37 mouse cellular contexts compared by ENCODE assay signal in the genomic region with DNA sequence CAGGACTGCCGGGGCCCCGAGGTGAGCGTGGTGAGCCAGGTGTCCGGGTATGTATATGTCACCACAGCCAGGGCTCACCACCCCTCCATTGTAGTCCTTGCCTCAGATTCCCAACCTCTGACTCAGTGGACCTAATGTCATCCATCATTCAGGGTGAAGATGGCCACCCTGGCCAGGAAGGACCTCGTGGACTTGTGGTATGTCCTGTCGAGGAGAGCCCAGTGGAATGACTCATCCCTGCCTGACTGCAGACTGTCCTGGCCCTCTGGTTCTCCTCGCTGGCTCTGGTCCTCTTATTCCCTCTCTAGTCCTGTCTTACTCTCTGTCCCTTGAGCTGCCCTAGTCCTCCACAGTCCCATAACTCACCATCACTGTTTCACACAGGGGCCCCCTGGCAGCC. TPM values are rescaled to one million over a fixed set of nuclear protein-coding genes. Genes with fewer than 3 reads are reported as not detected.
DNase-seq lines count a peak whose midpoint lies in the region; ATAC-seq and TF ChIP-seq lines count a peak whose summit lies in the region.
"Had no signal": no experiment of that assay in that cellular context is flagged by ENCODE, and none has a peak within 500 bp of the region (broad histone marks: within the 10 kb centered on the region; RNA-seq: fewer than 3 reads in every experiment).

No protein-coding gene starts in this region.

- no peak for TF ChIP-seq CTCF in C2C12 (IDR thresholded peaks at IDR 0.05; ENCODE audit: control insufficient read depth, insufficient read depth, insufficient read length)
- no peak for TF ChIP-seq CTCF in embryonic fibroblast, embryonic 13.5 days (IDR thresholded peaks at IDR 0.05; ENCODE audit: borderline replicate concordance, insufficient read depth, low read length)

- ATAC-seq in inflammation-experienced regulatory T-cells, adult 6 months = no peak
- ATAC-seq: activated CD4-positive, CD25-positive, alpha-beta regulatory T cell, adult 4 months; forebrain, postnatal 0 days; liver, embryonic 12.5 days; liver, postnatal 0 days; lung, postnatal 0 days; midbrain, embryonic 13.5 days had no signal

- peak overlapping the region; percentile 63 for H3K27ac ChIP-seq in embryonic fibroblast, embryonic 13.5 days (ENCODE audit: insufficient read depth, low read length)
- H3K27ac ChIP-seq: embryonic facial prominence, embryonic 12.5 days; hindbrain, embryonic 14.5 days; limb, embryonic 13.5 days; liver, embryonic 12.5 days; midbrain, embryonic 13.5 days; neural tube, embryonic 15.5 days; stomach, embryonic 15.5 days had no signal

- H3K36me3 ChIP-seq in C2C12 (ENCODE audit: control insufficient read depth, insufficient read depth) = peaks cover 54% of the 10 kb centered on the region
- H3K36me3 ChIP-seq: G1E; limb, embryonic 13.5 days; liver, embryonic 12.5 days; midbrain, embryonic 13.5 days; neural tube, embryonic 15.5 days; stomach, embryonic 15.5 days had no signal

- peaks cover 14% of the 10 kb centered on the region for H3K4me1 ChIP-seq in embryonic fibroblast, embryonic 13.5 days (ENCODE audit: control insufficient read depth, insufficient read depth, low read length)
- H3K4me1 ChIP-seq: embryonic facial prominence, embryonic 12.5 days; limb, embryonic 13.5 days; midbrain, embryonic 13.5 days; neural tube, embryonic 15.5 days; stomach, embryonic 15.5 days had no signal

- H3ac ChIP-seq in C2C12 (ENCODE audit: control insufficient read depth, insufficient read length, low read depth) = no peak overlapping the region

- no peak overlapping the region for H3K4me3 ChIP-seq in C2C12 (ENCODE audit: insufficient read depth, poor library complexity, severe bottlenecking)
- no peak overlapping the region for H3K4me3 ChIP-seq in embryonic fibroblast, embryonic 13.5 days (ENCODE audit: insufficient read depth, low read length)
- H3K4me3 ChIP-seq: embryonic facial prominence, embryonic 12.5 days; limb, embryonic 13.5 days; liver, embryonic 12.5 days; megakaryocyte, embryonic 14.5 days; midbrain, embryonic 13.5 days; neural tube, embryonic 15.5 days; stomach, embryonic 15.5 days had no signal

- TF ChIP-seq POLR2A in embryonic fibroblast, embryonic 13.5 days (IDR thresholded peaks at IDR 0.05; ENCODE audit: low read depth, low read length) = no peak

- H3K79me2 ChIP-seq in C2C12 (ENCODE audit: control insufficient read depth, insufficient read depth) = peaks cover 12% of the 10 kb centered on the region

- H3K79me3 ChIP-seq in C2C12 (ENCODE audit: low read depth) = peaks cover 5% of the 10 kb centered on the region

- peak; percentile 37 to 42 for DNase-seq in adrenal gland, postnatal 36 days
- DNase-seq in adrenal gland, postnatal 25 days = no peak
- peak; percentile 82 for DNase-seq in 3134 (ENCODE audit: extremely low read depth, insufficient read length, low spot score)
- no peak for DNase-seq in gastrocnemius, postnatal 10 days
- DNase-seq: cerebellum, adult 11 months; cerebellum, adult 9-10 months; embryo, embryonic 11 days; forebrain, postnatal 0 days; gastrocnemius, postnatal 14 days; kidney, adult 2 months; kidney, postnatal 4 days; liver, postnatal 0 days; lung, postnatal 4 days; retina, postnatal 1 day; right cerebral cortex, postnatal 25 days; thymus, postnatal 14 days had no signal

- H3K27me3 ChIP-seq in C2C12 (ENCODE audit: control insufficient read depth, insufficient read depth, insufficient read length) = no peaks in the 10 kb centered on the region
- H3K27me3 ChIP-seq: embryonic facial prominence, embryonic 12.5 days; limb, embryonic 13.5 days; midbrain, embryonic 13.5 days; neural tube, embryonic 15.5 days; stomach, embryonic 15.5 days had no signal

TF ChIP-seq in C2C12, 6 proteins besides CTCF, POLR2A, EP300 and RAD21:
- TF ChIP-seq FOSL1 (IDR thresholded peaks at IDR 0.05; ENCODE audit: insufficient read depth, low read length, poor library complexity, severe bottlenecking) (peak; percentile 87), CEBPB (IDR thresholded peaks at IDR 0.05; ENCODE audit: low read depth) (no peak), MYOD1 (IDR thresholded peaks at IDR 0.05; ENCODE audit: control insufficient read depth, insufficient read length, low read depth) (peak; percentile 63), USF1 (IDR thresholded peaks at IDR 0.05; ENCODE audit: low read depth) (no peak), MYOG (IDR thresholded peaks at IDR 0.05; ENCODE audit: control insufficient read depth, extremely low read depth, insufficient read length) (no peak), MAX (IDR thresholded peaks at IDR 0.05) (peak; percentile 94)

RNA-seq across cellular contexts. Expression of a gene that starts 7.8 kb away (rescaled TPM):
- 1 to 10 TPM in 1 of 2 experiments, not detected in 1; 1.1 TPM for total RNA-seq in adrenal gland, postnatal 36 days (2021)
- total RNA-seq in adrenal gland, postnatal 25 days (2021) = 0.82 TPM in 1 of 2 replicates, not detected in the other
- polyA plus RNA-seq in C2C12 (2012; fragmentation: generic; extraction: Trizol) = 0.56 TPM
- polyA plus RNA-seq in embryonic fibroblast, embryonic 13.5 days (2011; ENCODE audit: insufficient read length, low read depth, missing spikeins) = 1.7 and 1.9 TPM in 2 replicates
- total RNA-seq in gastrocnemius, postnatal 10 days (2021) = 1 to 10 TPM in 1 of 2 experiments, under 1 TPM in 1; 0.82 to 1.2 TPM
- polyA plus RNA-seq in inflammation-experienced regulatory T-cells, adult 6 months (2017; shearing (Covaris generic)) = not detected
- total RNA-seq: forebrain, postnatal 0 days; granulocyte monocyte progenitor cell, adult 5-6 weeks; hematopoietic stem cell, adult 5-6 weeks; layer of hippocampus, postnatal 25 days; monocyte, adult 5-6 weeks had no signal
- polyA plus RNA-seq: activated CD4-positive, CD25-positive, alpha-beta regulatory T cell, adult 4 months; forebrain, embryonic 11.5 days; forebrain, postnatal 0 days; G1E; heart, postnatal 0 days; kidney, embryonic 16.5 days; liver, embryonic 12.5 days; liver, postnatal 0 days; lung, postnatal 0 days; midbrain, embryonic 13.5 days; neural tube, embryonic 15.5 days had no signal

RNA-seq across cellular contexts. Expression of a gene that starts 13.6 kb away (rescaled TPM):
- 10 to 100 TPM in 1 of 2 experiments, 1 to 10 TPM in 1; 4.8 to 13.2 TPM for total RNA-seq in adrenal gland, postnatal 36 days (2021)
- total RNA-seq in adrenal gland, postnatal 25 days (2021) = 4.5 and 6.5 TPM in 2 replicates
- 6.7 TPM for polyA plus RNA-seq in C2C12 (2012; fragmentation: generic; extraction: Trizol)
- polyA plus RNA-seq in embryonic fibroblast, embryonic 13.5 days (2011; ENCODE audit: insufficient read length, low read depth, missing spikeins) = 6.0 and 7.1 TPM in 2 replicates
- total RNA-seq in gastrocnemius, postnatal 10 days (2021) = 10 to 100 TPM; 26.9 TPM
- 1 to 10 TPM; 2.7 to 4.4 (median 4.2) TPM for polyA plus RNA-seq in inflammation-experienced regulatory T-cells, adult 6 months (2017; shearing (Covaris generic))

RNA-seq across cellular contexts. Expression of a gene that starts 24.6 kb away (rescaled TPM):
- total RNA-seq in adrenal gland, postnatal 36 days (2021) = 1 to 10 TPM; 3.9 to 6.0 TPM
- total RNA-seq in adrenal gland, postnatal 25 days (2021) = 3.5 and 6.3 TPM in 2 replicates
- 10.1 TPM for polyA plus RNA-seq in C2C12 (2012; fragmentation: generic; extraction: Trizol)
- 48.8 and 70.7 TPM in 2 replicates for polyA plus RNA-seq in embryonic fibroblast, embryonic 13.5 days (2011; ENCODE audit: insufficient read length, low read depth, missing spikeins)
- total RNA-seq in gastrocnemius, postnatal 10 days (2021) = 1 to 10 TPM; 5.4 to 6.9 TPM
- polyA plus RNA-seq in inflammation-experienced regulatory T-cells, adult 6 months (2017; shearing (Covaris generic)) = under 1 TPM in 2 of 3 experiments, not detected in 1; 0.05 to 0.39 TPM
- total RNA-seq: hematopoietic stem cell, adult 5-6 weeks had no signal
- polyA plus RNA-seq: activated CD4-positive, CD25-positive, alpha-beta regulatory T cell, adult 4 months had no signal

RNA-seq across cellular contexts. Expression of a gene that starts 41.5 kb away (rescaled TPM):
- 100 to 1,000 TPM; 632 to 663 TPM for total RNA-seq in adrenal gland, postnatal 36 days (2021)
- total RNA-seq in adrenal gland, postnatal 25 days (2021) = 577 and 589 TPM in 2 replicates
- 382 TPM for polyA plus RNA-seq in C2C12 (2012; fragmentation: generic; extraction: Trizol)
- 165 and 176 TPM in 2 replicates for polyA plus RNA-seq in embryonic fibroblast, embryonic 13.5 days (2011; ENCODE audit: insufficient read length, low read depth, missing spikeins)
- 100 to 1,000 TPM; 676 to 836 TPM for total RNA-seq in gastrocnemius, postnatal 10 days (2021)
- polyA plus RNA-seq in inflammation-experienced regulatory T-cells, adult 6 months (2017; shearing (Covaris generic)) = 100 to 1,000 TPM; 187 to 203 (median 188) TPM

Comparison
In these comparisons a context has a peak if more than half of its experiments do, and no peak if none do; other contexts are left out.
1. DNase-seq: peak in adrenal gland, postnatal 36 days (2 of 2) and 3134 (single experiment); none in adrenal gland, postnatal 25 days (single experiment) and gastrocnemius, postnatal 10 days (single experiment).